Mouse (Mus musculus): Measurements from ENCODE around the gene Proser2. TPM values are rescaled to one million over a fixed set of nuclear protein-coding genes. Genes with fewer than 3 reads are reported as not detected.
A peak's percentile ranks its signal among the peaks of the same experiment; 100 is the strongest.
"Not testable (repeated sequence)": the region's sequence is repeated elsewhere in the genome, so short reads cannot be mapped to it uniquely, and the experiment has no call there.

The Proser2 gene
- total RNA-seq, 2 experiments from 2014 or later: 2.4 to 3.3 TPM

DNA sequence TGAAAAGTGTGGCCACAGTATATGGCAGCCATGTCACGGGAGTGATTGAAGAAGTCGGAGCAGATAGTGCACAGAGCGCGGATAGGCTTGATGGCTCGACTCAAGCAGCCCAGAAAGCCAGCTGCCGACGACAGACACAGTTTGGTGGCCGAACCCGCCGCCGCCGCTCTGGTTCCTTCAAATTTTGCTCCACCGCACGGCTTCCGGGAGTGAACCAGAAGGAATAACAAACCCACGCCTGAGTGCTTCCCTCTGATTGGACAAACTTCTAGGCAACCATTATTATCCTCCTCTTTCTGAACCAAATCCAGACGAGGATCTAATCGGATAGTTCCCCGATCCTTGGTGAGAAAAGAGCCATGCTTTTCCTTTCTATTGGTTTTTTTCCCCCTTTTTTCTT lies 3.9 kb upstream of the Proser2 start:
- no peak for DNase-seq (ENCODE audit: low spot score in 2 of 2)

DNA sequence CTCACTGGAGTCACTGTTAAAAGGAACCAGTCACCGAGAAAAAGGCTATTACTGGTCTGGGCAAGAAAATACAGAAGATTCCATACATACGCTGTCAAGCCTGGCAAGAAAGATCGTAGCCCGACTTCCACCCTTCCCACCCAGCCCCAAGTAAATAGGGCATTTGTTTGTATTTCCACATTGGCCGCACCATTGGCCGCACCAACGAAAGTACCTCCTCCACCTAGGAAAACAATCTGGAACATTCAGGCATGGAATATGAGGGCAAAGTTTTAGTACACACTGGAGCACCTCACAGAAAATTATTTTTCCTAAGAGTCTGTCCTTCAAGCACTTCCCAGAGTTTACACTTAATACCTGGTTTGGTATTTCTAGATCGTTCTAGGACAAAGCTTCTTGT lies 1.1 kb downstream of the Proser2 start:
- DNase-seq (ENCODE audit: low spot score in 2 of 2): no peak

DNA sequence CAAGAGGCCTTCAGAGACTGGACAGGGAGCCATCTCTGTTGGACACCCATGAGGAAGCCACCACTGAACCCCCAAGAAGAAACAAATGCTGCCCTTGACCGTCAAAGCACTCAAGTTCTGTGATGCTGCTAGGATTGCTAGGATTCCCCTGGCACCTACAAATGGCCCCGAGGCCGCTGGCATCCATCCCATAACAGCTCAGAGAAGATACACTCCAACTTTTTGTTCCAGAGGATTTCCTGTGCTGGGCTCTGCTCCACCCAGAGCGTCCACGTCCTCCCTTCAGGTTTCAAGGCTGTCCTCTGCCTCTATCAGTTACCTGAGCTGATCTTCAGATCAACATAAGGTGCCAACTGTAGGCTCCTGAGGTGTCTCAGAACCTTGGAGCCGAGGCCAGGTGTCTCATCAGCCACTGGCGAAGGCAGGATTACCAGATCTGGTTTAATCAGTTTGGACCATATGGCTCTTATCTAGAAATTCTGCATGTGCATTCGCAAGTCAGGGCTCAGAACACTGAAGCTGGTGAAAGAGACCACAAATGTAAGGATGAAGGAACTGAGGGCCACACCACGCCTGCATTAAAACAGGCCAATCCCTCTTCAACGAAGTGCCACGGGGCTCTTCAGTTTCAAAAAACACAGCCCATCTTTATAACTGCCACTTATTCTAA lies 1.7 kb downstream of the Proser2 start:
- DNase-seq (ENCODE audit: low spot score in 2 of 2): no peak

DNA sequence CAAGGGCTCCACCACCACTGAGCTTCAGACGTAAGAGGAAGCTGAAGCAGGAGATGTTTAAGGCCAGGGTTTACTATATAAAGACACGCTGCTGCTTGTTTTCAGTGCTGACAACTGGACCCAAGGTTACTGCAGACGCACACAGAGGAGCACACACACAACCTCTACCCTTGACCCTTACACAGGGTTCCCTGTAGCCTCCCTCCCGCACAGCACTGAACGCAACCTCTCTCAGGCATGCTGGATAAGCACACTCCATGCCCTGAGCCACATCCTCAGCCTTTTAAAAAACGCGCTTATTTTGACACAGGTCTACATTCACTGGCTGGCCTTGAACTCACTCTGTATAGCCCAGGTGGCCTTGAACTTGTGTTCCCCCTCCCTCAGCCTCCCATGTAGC lies 7.0 kb downstream of the Proser2 start:
- no peak for DNase-seq (ENCODE audit: low spot score in 2 of 2)

DNA sequence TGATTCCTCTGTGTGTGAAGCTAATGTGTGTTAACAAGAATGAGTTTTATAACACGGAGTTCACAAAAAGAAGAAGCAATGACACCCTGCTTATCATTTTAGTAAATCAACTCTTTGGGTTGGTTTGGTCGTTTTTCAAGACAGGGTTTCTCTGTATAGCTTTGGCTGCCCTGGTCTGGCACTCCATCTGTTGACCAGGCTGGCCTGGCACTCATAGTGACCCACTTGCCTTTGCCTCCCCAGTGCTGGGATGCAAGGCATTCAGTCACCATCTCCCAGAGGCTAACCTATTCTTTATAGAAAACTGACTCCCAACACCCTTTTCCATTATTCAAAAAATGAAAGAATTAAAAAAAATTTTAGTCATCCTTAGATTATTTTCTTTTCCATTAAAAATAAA lies 8.9 kb downstream of the Proser2 start:
- DNase-seq (ENCODE audit: low spot score in 2 of 2): no peak

DNA sequence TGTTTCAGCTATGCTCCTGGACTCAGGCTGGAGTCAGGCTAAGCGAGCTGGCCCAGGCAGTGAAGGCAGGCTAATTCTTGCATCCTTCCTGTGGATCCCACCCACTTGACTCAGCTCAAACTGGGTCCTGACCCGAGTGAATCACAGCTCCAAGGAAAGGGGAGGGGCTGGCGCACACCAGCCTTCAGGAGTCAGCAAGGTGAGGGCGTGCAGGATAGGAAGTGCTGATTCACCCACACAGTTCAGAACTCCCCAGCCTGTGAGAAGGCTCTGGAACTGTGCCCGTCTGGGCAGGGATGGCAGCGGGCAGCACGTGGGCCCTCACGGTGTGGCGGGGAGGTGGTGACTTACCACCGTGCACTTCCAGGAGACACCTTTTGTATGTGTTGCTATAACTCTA lies 11.8 kb downstream of the Proser2 start:
- DNase-seq (ENCODE audit: low spot score in 2 of 2): peak in 1 of 2 experiments; percentile 45

DNA sequence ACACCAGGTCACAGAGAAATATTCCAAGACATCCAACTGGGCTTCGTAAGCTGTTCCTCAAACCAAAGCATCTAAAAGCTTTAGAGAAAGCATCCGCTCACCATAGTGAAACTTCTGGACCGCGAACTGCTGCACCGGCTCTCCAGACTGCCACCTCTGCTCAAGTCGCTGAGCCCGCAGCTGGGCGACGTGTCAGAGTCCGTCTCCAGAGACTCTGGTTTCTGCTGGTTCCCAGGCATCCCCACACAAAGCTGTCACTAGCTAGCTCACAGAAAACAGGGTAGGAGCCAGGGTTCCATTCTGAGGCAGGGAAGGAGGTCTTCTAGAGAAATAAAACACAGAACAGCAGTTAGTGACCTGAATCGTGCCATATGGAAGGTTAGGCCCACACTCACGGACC lies 16.2 kb downstream of the Proser2 start:
- no peak for DNase-seq (ENCODE audit: low spot score in 2 of 2)

DNA sequence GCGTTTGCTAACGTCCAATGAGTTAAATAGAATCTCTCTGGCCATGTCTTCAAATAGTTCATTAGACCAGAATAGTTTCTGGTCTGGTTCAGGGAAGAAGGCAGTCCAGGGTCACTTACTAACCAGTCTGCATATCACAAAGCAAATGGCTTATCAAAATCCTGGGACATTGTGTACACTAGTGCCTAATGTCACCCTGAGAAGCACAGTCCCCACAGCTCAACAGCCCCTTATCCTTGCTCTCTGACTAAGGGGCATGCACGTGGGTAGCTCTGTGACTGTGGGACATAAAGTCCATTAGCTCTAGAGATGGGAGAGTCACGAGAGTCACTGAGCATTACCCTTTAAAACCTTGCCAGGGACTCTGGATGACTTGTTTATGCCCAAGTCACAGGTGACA lies 17.4 kb downstream of the Proser2 start:
- DNase-seq (ENCODE audit: low spot score in 2 of 2): no peak

DNA sequence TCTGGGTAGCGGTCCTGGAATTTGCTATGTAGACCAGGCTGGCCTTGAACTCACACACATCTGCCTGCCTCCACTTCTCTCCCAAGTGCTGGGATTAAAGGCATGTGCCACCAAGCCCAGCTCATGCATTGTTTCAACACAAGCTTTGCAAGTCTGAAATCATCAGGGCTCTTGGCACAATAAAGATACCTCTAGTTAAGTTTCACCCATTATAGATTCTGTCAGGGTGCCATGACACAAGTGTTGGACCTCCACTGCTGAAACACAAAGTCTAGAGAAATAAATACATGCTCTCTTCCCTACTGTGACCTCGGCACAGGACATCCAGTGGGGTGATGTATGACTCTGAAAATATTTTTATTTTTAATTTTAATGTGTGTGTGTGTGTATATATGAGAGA lies 24.6 kb downstream of the Proser2 start:
- DNase-seq (ENCODE audit: low spot score in 2 of 2): no peak

DNA sequence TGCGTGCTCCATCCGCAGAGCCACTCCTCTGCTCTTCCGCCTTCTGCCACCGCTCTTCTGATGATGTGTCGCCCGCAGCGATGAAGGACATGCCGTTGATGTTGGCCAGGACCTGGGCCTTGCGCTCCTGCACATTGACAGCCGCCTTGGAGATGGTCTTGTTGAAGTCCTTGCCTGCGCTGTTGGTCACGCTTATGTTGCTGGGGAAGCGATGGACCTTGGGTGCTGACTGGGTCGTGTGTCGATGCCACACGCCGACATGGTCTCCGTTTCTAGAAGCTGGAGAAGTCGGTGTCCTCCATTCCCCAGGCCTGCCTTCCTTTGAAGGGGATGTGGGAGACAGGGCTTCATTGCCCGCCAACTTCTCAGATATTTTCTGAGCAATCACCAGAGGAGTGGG lies 29.3 kb downstream of the Proser2 start:
- DNase-seq (ENCODE audit: low spot score in 2 of 2): no peak

DNA sequence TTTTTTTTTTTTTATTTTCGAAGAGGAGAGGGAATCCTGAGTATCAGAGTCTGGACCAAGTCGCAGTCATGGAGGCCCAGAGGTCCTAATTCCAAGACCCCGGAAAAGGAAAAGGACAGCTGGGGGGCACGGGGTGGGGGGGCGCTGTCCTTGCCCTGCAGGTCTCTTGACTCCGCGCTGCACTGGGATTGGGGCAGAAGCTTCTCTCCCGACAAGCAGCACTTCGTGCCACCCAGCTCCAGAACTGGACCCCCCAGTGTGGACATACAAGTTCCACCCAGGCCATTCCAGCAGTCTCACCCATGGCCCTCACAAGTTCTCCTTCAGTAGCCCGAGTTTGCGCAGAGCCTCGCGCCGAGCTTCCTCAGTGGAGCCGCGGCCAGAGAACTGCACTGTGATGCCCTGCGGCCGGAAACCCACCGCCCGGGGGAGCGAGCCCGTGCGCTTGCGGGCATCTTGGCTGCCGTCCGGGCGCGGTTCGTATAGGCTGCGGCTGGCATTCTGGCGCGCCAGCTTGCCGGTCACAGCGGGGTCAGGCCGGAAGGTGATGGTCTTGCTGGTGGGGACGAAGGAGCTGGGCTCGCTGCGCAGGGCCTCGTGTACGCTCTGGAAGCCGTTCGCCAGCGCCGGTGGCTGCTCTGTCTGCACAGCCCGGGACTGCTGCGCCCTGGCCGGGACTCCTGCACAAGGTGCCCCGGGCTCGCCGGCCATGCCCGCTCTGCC lies 29.8 kb downstream of the Proser2 start:
- DNase-seq (ENCODE audit: low spot score in 2 of 2): no peak

DNA sequence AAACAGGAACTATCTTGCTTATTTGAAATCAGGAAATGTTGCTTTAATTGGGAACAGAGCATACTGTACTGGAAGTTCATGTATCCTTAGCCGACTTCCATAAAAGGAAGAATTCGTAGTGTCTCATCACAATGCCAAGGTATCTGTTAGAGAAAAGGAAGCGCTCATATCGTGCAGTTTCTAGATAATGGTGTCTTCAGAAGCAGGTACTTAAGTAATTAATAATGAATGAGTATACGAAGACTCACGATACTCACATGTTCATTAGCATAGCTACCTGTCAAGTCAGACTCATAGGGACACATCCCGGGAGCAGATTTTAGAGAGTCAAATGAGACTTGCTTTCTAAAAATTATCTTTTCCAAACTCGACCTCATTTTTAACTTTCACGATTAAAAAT lies 30.6 kb downstream of the Proser2 start:
- DNase-seq (ENCODE audit: low spot score in 2 of 2): no peak

DNA sequence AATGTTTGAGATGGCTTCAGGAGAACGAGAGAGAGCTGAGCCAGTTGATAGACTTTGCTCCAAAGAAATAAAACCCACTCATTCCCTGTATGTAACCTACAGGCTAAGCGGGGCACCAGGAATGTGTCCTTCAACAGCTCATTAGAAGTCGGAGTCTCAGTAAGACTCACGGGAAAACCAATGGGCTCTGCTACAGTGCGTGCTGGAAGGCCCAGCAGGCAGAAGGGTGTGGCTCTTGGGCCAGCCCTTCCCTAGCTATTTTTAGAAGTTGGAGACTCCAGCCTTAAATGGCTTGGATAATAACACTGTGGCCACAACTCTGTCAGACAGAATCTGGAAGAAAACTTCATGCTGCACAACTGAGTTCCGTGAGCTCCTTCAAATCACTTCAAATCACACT lies 31.1 kb downstream of the Proser2 start:
- no peak for DNase-seq (ENCODE audit: low spot score in 2 of 2)

DNA sequence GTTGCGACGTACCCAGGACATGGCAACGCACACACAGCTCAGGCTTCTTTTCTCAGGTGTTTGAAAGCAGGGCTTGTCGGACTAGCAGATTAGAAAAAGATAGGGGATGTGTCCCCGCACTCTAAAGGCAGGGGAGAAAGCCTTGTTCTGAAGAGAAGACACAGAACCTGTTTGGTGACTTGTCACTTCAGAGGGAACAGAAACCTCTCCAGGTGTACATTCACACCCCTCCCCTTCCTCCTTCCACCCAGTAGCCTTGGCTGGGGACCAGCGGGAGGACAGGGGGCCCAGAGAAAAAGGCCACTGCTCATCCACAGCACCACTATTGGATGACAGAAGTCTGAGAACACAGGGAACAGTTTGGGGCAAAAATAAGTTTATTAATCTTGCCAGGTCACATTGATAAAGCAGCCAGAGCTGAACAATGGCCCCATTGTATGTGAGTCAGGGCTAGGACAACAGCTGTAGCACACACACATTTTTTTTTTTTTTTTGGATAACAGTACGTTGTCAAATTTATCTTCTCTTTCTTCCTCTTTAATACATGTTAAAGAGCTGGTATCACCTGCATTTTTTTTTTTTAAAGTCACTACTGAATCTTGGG lies 32.8 kb downstream of the Proser2 start:
- DNase-seq (ENCODE audit: low spot score in 2 of 2): no peak

DNA sequence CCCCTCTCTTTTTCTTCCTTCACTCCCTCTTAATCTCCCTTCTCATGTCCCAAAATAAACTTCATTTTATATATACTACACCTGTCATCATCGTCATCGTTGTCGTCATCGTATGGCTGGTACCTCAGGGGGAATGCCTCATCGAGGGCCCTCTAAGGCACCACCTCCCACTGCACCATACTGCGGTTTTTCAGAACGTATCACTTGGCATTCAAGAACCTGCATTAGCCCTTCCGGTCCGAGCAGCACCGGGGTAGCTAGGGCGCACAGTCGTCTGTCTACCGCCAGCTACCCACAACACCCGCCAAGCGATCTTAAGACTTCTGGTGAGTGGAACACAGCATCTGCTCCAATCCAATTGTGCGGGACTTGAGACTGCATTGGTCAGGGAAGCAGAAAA lies 40.1 kb downstream of the Proser2 start:
- not testable (repeated sequence) for DNase-seq (ENCODE audit: low spot score in 2 of 2)

DNA sequence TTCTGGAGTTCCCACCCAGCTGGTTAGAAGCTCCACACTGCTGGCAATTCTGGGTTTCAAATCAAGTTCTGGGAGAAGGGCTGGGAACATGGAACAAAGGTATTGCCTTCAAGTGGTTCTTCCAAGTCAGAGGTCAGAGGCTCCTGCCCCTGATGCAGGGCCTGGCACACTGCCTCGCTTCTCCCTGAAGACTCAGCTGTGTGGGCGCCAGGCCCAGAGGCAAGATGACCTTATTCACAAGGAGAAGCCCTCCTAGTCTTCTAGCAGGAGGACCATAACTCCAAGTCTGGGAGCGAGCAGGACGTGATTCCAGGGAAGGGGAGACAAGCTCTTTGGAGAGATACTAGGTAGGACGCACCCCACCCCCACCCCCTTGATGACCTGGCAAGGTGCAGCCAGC lies 42.9 kb downstream of the Proser2 start:
- no peak for DNase-seq (ENCODE audit: low spot score in 2 of 2)

DNA sequence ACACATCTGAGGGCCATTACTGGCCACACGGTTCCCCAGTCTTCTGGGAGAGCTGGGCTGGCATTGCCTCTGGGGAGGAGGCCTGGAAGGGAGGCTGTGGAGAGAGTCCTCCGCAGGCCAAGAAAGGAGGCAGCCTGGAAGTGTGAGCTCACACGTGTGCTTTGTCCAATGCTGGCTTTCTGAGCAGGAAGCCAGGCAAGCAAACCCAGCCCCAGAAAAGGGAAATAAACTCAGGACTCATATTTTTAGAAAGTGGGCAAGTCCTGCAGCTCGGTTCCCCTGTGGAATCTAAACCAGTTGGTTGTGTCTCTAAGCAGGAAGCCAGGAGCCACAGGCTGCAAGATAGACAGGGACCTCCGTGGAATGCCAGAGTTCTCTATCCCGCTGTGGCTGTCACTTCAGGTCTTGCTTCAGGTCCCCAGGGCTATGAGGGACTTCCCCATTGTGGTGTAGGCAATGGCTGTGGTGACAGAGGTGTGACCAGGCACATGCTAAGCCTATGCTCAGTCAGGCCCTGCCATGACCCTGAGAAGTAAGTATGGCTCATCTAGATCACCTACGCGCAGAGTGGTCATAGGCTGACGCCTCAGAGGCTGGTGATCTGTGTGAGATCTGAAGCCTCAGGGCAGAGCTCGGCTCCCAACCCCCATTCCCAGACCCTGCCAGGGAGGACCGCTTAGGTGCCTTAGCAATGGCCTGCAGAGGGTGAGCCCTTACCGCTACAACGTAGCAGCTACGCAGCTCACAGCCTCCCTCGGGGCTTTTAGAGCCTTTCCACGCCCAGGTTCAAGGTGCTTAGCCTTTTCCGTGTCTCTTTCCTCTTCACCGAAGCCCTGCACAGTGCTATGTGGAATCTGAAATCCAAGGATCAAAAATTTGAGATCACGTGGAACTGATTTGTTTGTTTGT lies 44.1 kb downstream of the Proser2 start:
- no peak for DNase-seq (ENCODE audit: low spot score in 2 of 2)

DNA sequence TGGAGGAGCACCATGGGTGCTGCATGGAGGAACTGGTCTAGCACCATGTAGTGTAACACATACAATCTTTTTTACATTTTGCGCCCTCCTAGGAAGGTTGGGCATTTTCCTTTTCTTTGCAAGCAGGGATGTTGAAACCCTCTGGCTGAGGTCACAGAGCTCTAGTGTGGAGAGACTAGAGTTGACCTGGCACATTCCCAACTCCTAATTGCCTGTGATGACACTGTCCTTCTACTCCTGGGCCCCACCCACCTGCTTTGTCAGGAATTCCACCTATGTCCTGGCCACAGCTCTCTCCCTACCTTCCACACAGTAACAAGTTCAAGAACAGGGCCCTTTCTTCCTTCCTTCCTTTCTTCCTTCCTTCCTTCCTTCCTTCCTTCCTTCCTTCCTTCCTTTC lies 46.3 kb downstream of the Proser2 start:
- no peak for DNase-seq (ENCODE audit: low spot score in 2 of 2)

DNA sequence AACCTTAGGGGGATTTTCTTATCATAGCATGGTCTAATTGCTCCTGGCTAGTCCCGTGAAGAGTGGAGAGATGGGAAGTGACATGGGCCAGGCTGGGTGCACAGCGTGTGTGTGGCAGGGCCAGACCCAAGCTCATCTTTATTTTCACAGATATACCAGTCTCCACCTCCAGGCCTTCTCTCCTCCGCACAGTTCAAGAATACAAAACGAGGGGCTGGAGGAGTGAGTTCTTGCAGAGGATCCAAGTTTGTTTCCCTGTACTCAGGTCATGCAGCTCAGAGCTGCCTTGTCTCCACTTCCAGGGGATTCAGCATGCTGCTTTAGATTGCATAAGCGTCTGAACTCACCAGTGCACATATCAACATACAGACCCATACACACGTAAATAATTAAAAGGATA lies 47.4 kb downstream of the Proser2 start:
- DNase-seq (ENCODE audit: low spot score in 2 of 2): no peak

DNA sequence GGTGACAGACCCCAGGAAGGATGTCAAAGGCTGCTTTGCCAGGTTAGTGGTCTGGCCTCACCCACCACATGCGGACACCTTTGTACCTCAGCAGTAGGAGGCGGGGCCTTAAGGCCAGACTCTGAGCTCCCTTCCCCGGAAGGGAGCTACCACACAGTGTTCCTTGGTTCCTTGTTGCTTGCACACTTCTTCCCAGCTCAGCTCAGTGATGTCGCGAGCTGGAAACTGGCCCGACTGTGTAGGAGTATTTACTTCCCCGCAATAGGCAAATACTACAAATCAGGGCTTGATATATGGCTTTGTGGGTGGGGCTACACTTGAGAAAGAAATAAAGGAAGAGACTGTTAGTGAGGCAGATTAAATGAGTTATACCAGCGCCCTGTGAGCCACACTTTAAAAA lies 48.9 kb downstream of the Proser2 start:
- DNase-seq (ENCODE audit: low spot score in 2 of 2): no peak

DNA sequence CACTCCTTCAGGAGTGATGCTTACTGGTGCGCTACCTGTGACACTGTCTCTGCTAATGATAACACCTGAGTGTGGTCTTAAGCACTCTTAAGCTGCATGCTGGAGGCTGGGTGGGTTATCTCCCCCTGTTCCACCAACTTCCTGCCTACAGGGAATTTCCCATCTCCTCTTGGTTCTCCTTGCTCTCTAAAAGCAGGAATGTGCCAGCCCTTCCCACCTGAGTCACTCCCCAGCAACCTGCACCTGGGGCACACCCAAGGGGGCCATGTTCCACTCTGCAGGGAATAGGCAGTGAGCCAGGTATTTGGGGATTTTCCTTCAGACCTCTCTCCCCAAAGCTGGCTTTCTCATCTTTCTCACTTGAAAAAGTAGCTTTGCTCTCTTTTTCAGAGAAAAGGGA lies 50.0 kb downstream of the Proser2 start:
- no peak for DNase-seq (ENCODE audit: low spot score in 2 of 2)

DNA sequence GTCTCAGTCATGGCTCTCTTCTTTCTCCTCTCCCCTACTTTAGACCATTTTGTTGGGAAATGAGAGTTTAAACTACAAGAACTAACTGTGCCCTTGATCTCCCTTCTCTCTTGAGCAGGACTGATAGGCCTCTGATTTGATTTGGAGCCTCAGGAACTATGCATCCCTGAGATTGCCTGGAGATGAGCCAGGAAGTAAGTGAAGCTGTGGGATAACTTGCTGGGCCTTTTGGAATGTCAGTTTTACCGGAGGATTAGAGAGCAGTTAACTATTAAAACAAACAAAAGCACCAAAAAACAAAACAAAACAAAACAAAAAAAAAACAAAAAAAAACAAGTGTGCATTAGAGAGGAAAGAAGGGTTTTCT lies 54.5 kb downstream of the Proser2 start:
- no peak for DNase-seq (ENCODE audit: low spot score in 2 of 2)

Data from left cerebral cortex, adult 18-20 months (tissue).